Mouse (Mus musculus) thymus, adult 2 months (tissue): ENCODE measurements around the gene Smap1. TPM values are rescaled to one million over a fixed set of nuclear protein-coding genes. Genes with fewer than 3 reads are reported as not detected.

Experiments used
- DNase-seq: peaks from one replicate; pipeline ENCODE4 v3.0.0; 2021
- H3K27ac ChIP-seq: fragments of 200-500 bp; 2 replicates; pipeline ENCODE4 v1.5.1; 2012; ENCODE audit warnings: low read length, control low read depth; ENCODE audit not compliant: control insufficient read depth, insufficient read depth
- H3K27me3 ChIP-seq: fragments of 200-500 bp; 2 replicates; pipeline ENCODE4 v1.6.1; 2012; ENCODE audit warnings: mild to moderate bottlenecking, low read length, moderate library complexity, mixed read lengths; ENCODE audit not compliant: control insufficient read depth, insufficient read depth
- H3K36me3 ChIP-seq: fragments of 200-500 bp; 2 replicates; pipeline ENCODE4 v1.6.1; 2012; ENCODE audit warnings: mild to moderate bottlenecking, low read length, moderate library complexity; ENCODE audit not compliant: control insufficient read depth, insufficient read depth
- H3K4me1 ChIP-seq: fragments of 200-500 bp; replicated peaks from 2 replicates; pipeline ENCODE4 v1.6.1; 2012; ENCODE audit warnings: low read length; ENCODE audit not compliant: control insufficient read depth, insufficient read depth
- H3K4me3 ChIP-seq: fragments of 200-500 bp; 2 replicates; pipeline ENCODE4 v1.5.1; 2012; ENCODE audit warnings: mild to moderate bottlenecking, low read length, control low read depth, moderate library complexity; ENCODE audit not compliant: control insufficient read depth, insufficient read depth
- CTCF ChIP-seq: fragments of 200-500 bp; IDR thresholded peaks from 2 replicates; pipeline ENCODE4 v1.5.1; 2012; ENCODE audit warnings: mild to moderate bottlenecking, control low read depth, low read length, moderate library complexity, borderline replicate concordance; ENCODE audit not compliant: control insufficient read depth, poor library complexity, insufficient read depth; ENCODE audit errors: extremely low read depth
- POLR2A ChIP-seq: fragments of 200-500 bp; IDR thresholded peaks from 2 replicates; pipeline ENCODE4 v1.6.1; 2012; ENCODE audit warnings: mild to moderate bottlenecking, low read length, control low read depth, moderate library complexity; ENCODE audit not compliant: control insufficient read depth, poor library complexity, insufficient read depth; ENCODE audit errors: extremely low read depth
- WGBS: fragments of 180-500 bp; shearing (Covaris S2); methylation state at CpG from one replicate; pipeline ENCODE4 v1.1.7; 2018; 5-methylcytosine and 5-hydroxymethylcytosine counted together
- polyA plus RNA-seq: library from polyadenylated mRNA; depleted of rRNA; stranded (reverse); fragments of >200 nt; gene quantifications from 2 replicates; pipeline ENCODE4 v1.2.3, GENCODE M21; 2012

Smap1 gene
- polyA plus RNA-seq, 1 experiment, result 43.7 TPM

DNA sequence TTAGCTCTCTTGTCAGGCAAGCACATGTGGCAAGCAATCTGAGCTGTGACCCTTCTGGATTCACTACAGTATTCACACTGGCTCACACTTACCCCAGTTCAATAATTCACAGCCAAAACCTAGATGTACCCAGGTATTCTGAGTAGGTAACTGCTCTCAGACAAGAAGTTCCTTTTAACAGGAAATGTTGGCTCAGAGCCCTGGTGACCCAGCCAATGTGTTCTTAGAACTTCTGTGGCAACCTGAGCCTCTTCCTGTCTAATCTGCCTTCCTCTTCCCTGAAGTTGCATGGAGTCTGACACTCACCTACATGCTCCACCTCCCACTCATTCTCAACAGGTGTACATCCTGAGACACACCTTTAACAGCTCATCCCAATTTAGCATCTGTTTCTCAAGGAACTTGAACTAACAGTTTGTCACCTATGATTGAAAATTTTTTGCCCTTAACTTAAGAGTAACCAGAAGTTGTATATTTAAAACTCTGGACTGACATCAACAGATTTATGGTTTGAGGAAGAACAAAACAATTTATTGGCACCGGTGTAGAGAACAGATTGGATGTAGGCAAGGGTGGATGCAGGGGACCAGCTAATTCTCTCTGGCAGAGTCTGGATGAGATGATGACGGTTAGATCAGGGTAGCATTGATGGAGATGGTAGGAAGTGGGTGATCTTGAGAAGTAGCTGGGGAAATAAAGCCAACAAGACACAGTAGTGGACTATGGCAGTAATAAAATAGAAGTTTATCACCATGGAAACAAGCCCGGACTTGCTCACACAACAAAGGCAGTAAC lies 21.2 kb upstream of the Smap1 start:
- DNase-seq, result no peak
- 59% methylated on average over 3 of the region's 3 CpGs for WGBS
- H3K4me3 ChIP-seq, result no peak overlapping the region
- no peaks in the 10 kb centered on the region for H3K4me1 ChIP-seq
- H3K36me3 ChIP-seq, result no peaks in the 10 kb centered on the region
- H3K27me3 ChIP-seq, result no peaks in the 10 kb centered on the region
- no peak overlapping the region for H3K27ac ChIP-seq
- TF ChIP-seq POLR2A (no peak), CTCF (no peak)

- H3K27me3 ChIP-seq, result no peaks in the 10 kb centered on the region
- no peaks in the 10 kb centered on the region for H3K4me1 ChIP-seq
- DNase-seq, result no peak
- H3K4me3 ChIP-seq, result no peak overlapping the region
- no peak for TF ChIP-seq CTCF
- no peak for TF ChIP-seq POLR2A
- WGBS, result 52% methylated on average over 4 of the region's 4 CpGs
- no peaks in the 10 kb centered on the region for H3K36me3 ChIP-seq
- no peak overlapping the region for H3K27ac ChIP-seq
Measured at GRCm38 (mm10) chr1:23935408-23935762, 13.3 kb upstream of the Smap1 start.

GRCm38 (mm10) chr1:23934669-23935407 lies 12.7 kb upstream of the Smap1 start:
- TF ChIP-seq CTCF, result no peak
- no peak for TF ChIP-seq POLR2A
- H3K4me1 ChIP-seq, result no peaks in the 10 kb centered on the region
- no peak overlapping the region for H3K27ac ChIP-seq
- no peaks in the 10 kb centered on the region for H3K36me3 ChIP-seq
- WGBS, result 86% methylated on average over 8 of the region's 8 CpGs
- H3K27me3 ChIP-seq, result no peaks in the 10 kb centered on the region
- DNase-seq, result no peak
- H3K4me3 ChIP-seq, result no peak overlapping the region

GRCm38 (mm10) chr1:23929410-23929809 lies 7.3 kb upstream of the Smap1 start:
- 90% methylated on average over 6 of the region's 6 CpGs for WGBS
- Histone ChIP-seq H3K4me1 (no peaks in the 10 kb centered on the region), H3K27me3 (no peaks in the 10 kb centered on the region), H3K27ac (no peak overlapping the region), H3K36me3 (no peaks in the 10 kb centered on the region), H3K4me3 (no peak overlapping the region)
- no peak for DNase-seq
- TF ChIP-seq POLR2A, result no peak
- TF ChIP-seq CTCF, result no peak

DNA sequence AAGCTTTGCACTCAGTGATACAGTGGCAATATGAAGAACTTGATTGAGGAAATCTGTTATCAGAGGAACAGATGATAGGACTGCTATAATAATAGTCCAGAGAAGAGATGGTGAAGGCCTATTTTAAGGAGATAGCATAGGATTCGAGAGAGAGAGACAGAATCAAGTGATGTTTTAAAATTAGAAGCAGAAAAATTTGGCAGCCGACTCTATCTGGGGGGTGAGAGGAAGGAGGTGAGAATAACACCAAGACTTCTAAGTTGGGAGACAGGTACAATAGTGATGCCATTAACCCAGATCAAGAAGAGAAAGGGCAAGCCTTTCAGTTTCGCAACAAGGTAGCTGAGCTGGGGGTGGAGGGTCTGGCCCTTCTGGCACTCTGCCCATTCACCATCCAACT lies 6.3 kb upstream of the Smap1 start:
- no peak overlapping the region for H3K27ac ChIP-seq
- TF ChIP-seq CTCF, result no peak
- no peak for TF ChIP-seq POLR2A
- no peaks in the 10 kb centered on the region for H3K36me3 ChIP-seq
- H3K4me1 ChIP-seq, result no peaks in the 10 kb centered on the region
- DNase-seq, result no peak
- 86% methylated on average over 3 of the region's 3 CpGs for WGBS
- H3K4me3 ChIP-seq, result no peak overlapping the region
- H3K27me3 ChIP-seq, result no peaks in the 10 kb centered on the region

DNA sequence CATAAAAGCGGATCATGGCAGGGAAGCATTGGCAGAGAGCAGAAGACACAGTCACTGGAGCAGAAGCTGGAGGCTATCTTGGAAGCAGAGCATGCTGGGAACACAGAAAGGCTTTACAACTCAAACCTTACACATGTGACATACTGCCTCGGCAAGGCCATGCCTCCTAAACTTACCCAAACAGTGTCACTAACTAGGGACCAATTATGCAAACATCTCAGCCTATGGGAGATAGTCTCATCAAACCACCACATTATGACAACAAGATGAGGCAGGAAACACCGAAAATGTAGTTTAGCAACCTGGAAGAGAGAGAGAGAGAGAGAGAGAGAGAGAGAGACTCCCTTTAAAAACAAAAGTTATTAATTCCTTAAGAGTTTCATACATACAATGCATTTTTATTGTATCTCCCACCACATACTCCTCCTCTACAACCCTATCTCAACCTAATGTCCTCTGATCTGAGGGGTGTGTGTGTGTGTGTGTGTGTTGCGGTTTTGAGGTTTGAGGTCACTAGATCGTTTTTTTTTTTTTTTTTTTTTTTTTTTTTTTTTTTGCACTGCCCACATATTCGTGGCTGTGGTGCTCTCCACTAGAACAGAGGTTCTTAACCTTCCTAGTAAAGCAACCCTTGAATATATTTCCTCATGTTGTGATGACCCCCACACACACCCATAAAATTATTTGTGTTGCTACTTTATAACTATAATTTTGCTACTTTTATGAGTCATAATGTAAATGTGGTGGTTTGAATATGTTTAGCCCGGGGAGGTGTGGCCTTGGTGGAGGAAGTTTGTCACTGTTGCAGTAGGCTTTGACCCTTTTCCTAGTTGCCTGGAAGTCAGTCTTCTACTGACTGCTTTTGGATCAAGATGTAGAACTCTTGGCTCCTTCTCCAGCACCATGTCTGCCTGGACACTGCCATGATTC lies 1.9 kb upstream of the Smap1 start:
- Histone ChIP-seq H3K36me3 (no peaks in the 10 kb centered on the region), H3K27me3 (no peaks in the 10 kb centered on the region), H3K4me3 (no peak overlapping the region), H3K27ac (no peak overlapping the region), H3K4me1 (peaks cover 5% of the 10 kb centered on the region; the same call in 1 of the 2 replicates)
- WGBS, result 50% methylated on average over 7 of the region's 7 CpGs
- DNase-seq, result no peak
- TF ChIP-seq POLR2A, result no peak
- no peak for TF ChIP-seq CTCF
